Mouse (Mus musculus) olfactory bulb, adult 2 months (tissue): Measurements from ENCODE around the gene Ocel1. TPM values are rescaled to one million over a fixed set of nuclear protein-coding genes. Genes with fewer than 3 reads are reported as not detected.
"Not testable (repeated sequence)": the region's sequence is repeated elsewhere in the genome, so short reads cannot be mapped to it uniquely, and the experiment has no call there.

ENCODE experiments used
- H3K27ac ChIP-seq: fragments of 200-500 bp; 2 replicates; pipeline ENCODE4 v1.5.1; 2012; ENCODE audit warnings: low read depth, low read length; ENCODE audit not compliant: insufficient read depth
- H3K4me1 ChIP-seq: fragments of 200-500 bp; 2 replicates; pipeline ENCODE4 v1.6.1; 2012; ENCODE audit warnings: low read length; ENCODE audit not compliant: control insufficient read depth, insufficient read depth
- H3K4me3 ChIP-seq: fragments of 200-500 bp; 2 replicates; pipeline ENCODE4 v1.5.1; 2012; ENCODE audit warnings: mild to moderate bottlenecking, low read depth, low read length, moderate library complexity; ENCODE audit not compliant: insufficient read depth
- CTCF ChIP-seq: fragments of 200-500 bp; IDR thresholded peaks from 2 replicates; pipeline ENCODE4 v1.5.1; 2012; ENCODE audit warnings: low read depth, mild to moderate bottlenecking, low read length, moderate library complexity; ENCODE audit not compliant: insufficient read depth
- POLR2A ChIP-seq: fragments of 200-500 bp; IDR thresholded peaks from 2 replicates; pipeline ENCODE4 v1.6.1; 2012; ENCODE audit warnings: mild to moderate bottlenecking, low read depth, low read length, moderate library complexity; ENCODE audit not compliant: insufficient read depth
- WGBS: fragments of 180-500 bp; shearing (Covaris S2); methylation state at CpG from one replicate; pipeline ENCODE4 v1.1.7; 2018; 5-methylcytosine and 5-hydroxymethylcytosine counted together
- polyA plus RNA-seq: library from polyadenylated mRNA; stranded (reverse); fragments of >200 nt; gene quantifications from 2 replicates; pipeline ENCODE4 v1.2.4, GENCODE M21; 2012; ENCODE audit warnings: low replicate concordance; ENCODE audit not compliant: missing spikeins, insufficient read depth, insufficient read length

Gene Ocel1
- polyA plus RNA-seq = not detected in 2 replicates

DNA sequence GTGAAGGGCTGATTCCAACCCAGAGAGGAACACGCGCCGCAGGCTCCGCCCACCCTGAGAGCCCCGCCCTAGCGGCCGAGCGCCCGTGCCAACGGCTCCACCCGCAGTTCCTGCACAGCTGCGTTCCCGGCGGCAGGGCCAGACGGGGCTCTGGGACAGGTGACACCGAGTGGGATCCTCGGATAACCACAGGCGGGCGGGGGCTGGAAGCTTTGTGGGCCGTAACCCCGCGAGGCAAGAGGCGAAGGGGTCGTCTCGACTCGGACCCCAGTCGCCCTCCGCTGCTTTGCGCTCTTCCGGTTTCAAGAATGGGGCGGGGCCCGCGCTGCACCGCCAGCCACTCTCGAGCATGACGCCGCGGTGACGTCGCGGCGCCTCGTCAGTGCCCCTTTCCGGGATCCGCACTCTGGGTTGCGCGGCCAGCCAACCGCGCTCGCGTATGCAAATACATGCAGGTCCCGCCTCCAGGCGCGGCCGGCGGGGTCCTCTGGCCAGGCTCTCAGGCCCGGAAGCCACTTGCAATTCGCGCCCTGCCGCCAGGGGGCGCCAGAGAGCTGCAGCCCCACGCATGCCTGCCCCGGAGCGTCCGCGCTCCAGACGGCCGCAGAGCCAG lies at the start of gene Ocel1:
Gene Ocel1 (plus strand): TSS at position 63 of the 613 bp plus-strand sequence.
- peak; percentile 87 for TF ChIP-seq POLR2A
- peak; percentile 100 for TF ChIP-seq CTCF
- WGBS = under 1% methylated on average over 68 of the region's 68 CpGs
- H3K27ac ChIP-seq = peak within 1 kb of the TSS; percentile 80
- H3K4me1 ChIP-seq = peaks cover 26% of the 10 kb centered on the region
- H3K4me3 ChIP-seq = peak within 1 kb of the TSS; percentile 75

DNA sequence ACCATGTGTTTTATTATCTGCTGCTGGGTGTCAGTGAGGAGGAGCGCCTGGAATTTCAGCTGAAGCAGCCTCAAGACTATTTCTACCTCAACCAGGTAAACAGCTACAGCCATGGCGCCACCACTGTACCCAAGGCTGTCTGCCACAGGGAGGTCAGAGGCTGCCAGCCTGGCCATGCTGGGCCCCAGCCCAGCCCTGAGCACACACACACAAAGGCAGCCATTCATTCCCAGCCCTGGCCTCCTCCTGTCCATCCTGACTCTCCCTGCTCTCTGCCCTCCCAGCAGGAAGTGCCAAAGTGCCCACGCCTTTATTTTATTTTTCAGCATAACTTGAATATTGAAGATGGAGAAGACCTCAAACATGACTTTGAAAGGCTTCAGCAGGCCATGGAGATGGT lies 48.2 kb upstream of the Ocel1 start:
- WGBS = 86% methylated on average over 3 of the region's 3 CpGs
- Histone ChIP-seq H3K4me1 (no peaks in the 10 kb centered on the region), H3K4me3 (no peak overlapping the region), H3K27ac (no peak overlapping the region)
- no peak for TF ChIP-seq POLR2A
- no peak for TF ChIP-seq CTCF

DNA sequence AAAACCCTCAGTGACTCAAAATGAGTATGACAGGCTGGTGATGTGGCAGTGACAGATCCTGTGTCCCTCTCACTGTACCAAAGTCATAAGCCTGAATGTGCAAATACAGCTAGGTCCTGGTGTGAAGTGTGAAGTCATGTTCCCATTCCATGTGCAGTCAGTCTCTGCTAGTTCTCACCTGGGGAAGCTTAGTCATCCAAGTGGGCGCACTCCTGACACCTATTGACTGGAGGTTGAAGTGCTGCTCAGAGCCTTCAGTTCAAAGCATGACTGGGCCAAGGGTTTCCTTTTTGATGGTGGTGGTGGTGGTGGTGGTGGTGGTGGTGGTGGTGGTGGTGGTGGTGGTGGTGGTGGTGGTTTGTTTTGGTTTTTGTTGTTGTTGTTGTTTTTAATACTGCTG lies 46.2 kb upstream of the Ocel1 start:
- 100% methylated on average over 1 of the region's 1 CpGs for WGBS
- no peak for TF ChIP-seq POLR2A
- TF ChIP-seq CTCF = no peak
- Histone ChIP-seq H3K27ac (no peak overlapping the region), H3K4me3 (no peak overlapping the region), H3K4me1 (no peaks in the 10 kb centered on the region)

DNA sequence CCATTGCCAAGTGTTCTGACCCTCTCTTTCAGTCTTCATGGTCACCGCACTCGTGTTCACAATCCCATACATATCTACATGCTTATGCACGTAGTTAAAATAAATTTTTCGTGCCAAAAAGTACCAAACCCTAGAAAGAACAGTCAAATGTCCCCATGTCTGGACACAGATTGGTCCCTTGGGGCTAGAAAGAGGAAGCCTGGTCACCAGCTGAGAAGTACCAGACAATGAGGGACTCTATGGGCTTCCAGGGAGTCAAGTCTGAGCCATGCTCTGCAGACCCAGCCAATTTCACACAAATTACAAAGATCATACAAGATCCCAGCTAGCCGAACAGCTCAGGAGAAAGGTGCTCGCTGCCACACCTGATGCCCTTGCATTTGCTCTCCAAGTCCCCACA lies 33.3 kb upstream of the Ocel1 start:
- whole genome bisulfite sequencing = 93% methylated on average over 6 of the region's 6 CpGs
- not testable (repeated sequence) for H3K27ac ChIP-seq, H3K4me3 ChIP-seq, H3K4me1 ChIP-seq

DNA sequence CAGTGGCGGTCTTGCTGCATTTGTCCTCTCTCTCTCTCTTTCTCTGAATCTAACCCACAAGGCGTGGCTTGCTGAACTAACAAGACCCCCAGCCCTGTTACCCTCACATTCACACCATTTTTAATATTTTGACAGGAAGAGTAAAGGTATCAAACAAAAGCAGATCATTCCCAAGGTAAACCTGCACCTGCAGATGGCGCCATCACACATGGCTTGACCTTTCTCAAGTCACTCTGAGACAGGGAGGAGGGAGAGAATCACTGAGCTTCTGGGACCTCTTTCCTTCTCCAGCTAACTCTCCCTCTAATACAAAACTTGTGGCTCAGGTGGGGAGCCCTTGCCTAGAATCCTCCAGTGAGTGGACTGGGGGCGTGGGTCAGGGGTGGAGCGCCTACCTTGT lies 30.5 kb upstream of the Ocel1 start:
- no peak for TF ChIP-seq CTCF
- TF ChIP-seq POLR2A = no peak
- H3K27ac ChIP-seq = no peak overlapping the region
- no peak overlapping the region for H3K4me3 ChIP-seq
- WGBS = 84% methylated on average over 5 of the region's 5 CpGs
- H3K4me1 ChIP-seq = no peaks in the 10 kb centered on the region

DNA sequence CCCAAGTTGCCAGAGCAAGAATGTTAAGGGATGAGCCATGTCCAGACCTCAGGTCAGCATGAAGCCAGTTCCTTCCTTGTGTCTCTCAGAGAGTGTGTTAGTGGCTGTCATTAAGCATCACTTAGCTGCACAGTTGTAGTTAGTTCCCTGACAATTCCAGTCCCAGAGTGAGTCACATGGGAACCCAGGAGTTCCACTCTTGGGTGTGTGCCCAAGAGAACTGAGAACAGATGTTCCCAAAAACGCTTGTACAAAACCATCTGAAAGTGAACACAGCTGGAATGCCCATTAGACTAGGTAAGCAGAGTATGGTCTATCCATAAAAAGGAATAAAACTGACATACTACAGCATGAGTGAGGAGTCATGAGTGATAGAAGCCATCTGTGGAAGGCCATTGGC lies 24.5 kb upstream of the Ocel1 start:
- 83% methylated on average over 1 of the region's 1 CpGs for WGBS
- Histone ChIP-seq H3K4me3 (no peak overlapping the region), H3K27ac (no peak overlapping the region), H3K4me1 (peaks cover 6% of the 10 kb centered on the region)
- TF ChIP-seq POLR2A (no peak), CTCF (no peak)

DNA sequence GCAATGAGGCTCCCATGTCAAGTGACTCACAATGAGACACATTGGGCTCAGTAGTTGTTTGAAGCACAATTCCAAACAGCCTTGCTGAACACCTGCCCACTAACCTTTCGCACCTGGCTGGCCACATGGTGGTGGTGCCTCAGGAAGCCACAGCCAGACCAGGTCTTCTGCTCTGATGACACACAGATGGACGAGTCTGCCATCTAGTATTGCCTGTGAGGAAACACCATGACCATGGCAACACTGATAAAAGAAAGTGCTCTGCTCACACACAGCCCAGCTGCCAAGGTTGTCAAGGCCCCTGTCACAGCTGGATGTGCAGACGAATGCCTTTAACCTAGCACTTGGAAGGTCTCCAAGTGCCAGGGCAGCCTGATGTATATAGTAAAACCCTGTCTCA lies 20.0 kb upstream of the Ocel1 start:
- H3K4me1 ChIP-seq = peaks cover 11% of the 10 kb centered on the region
- TF ChIP-seq CTCF (no peak), POLR2A (no peak)
- WGBS = 64% methylated on average over 3 of the region's 3 CpGs
- no peak overlapping the region for H3K4me3 ChIP-seq
- 0 out of 2 replicates have a peak overlapping the region, but pooled peaks have one; percentile 24 for H3K27ac ChIP-seq

DNA sequence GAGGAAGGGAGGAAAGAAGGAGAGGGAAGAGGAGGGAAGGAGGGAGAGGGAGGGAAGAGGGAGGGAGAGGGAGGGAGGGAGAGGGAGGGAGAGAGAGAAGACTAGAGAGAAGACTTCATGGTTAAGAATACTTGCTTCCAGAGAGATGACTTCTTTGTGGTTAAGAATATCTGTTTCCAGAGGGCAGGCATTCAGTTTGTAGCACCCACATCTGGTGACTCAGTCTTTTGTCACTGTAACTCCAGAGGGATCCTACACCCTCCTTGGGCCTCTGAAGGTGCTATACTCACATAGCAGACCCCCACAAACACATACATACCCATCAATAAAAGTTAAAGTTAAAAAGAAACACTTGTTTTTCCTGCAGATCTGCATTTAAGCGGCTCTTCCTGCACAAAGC lies 19.6 kb upstream of the Ocel1 start:
- Histone ChIP-seq H3K4me1 (peaks cover 11% of the 10 kb centered on the region), H3K27ac (no peak overlapping the region), H3K4me3 (no peak overlapping the region)
- WGBS = 78% methylated on average over 1 of the region's 1 CpGs
- TF ChIP-seq CTCF = no peak
- TF ChIP-seq POLR2A = no peak

DNA sequence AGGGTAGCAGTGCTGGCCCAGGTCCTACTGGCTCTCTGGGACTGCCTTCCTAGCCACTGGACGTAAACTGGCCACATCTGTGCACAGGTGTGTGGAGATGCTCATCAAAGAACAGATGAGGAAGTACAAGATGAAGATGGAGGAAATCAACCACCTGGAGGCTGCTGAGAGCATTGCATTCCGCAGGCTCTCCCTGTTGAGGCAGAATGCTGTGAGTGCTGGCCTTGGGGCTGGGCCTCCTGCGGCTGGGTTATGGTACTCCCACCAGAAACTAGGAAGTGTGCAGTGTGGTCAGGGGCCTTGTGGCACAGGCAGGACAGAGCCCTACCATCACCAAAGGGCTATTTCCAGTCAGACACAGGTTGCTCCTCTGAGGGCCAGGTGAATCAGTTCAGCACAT lies 13.1 kb upstream of the Ocel1 start:
- no peak overlapping the region for H3K27ac ChIP-seq
- WGBS = 93% methylated on average over 3 of the region's 3 CpGs
- no peak overlapping the region for H3K4me3 ChIP-seq
- TF ChIP-seq CTCF = no peak
- H3K4me1 ChIP-seq = no peaks in the 10 kb centered on the region
